Mouse (Mus musculus) spleen, embryonic (tissue): ENCODE measurements around the gene Rps21.

ENCODE experiments used
- CTCF ChIA-PET: fragments of 350-600 bp; sonication (Branson Sonifier 250); formaldehyde crosslinking; loops from one replicate; lab custom pipeline; 2022; lab: Charles Lee

The Rps21 gene

DNA sequence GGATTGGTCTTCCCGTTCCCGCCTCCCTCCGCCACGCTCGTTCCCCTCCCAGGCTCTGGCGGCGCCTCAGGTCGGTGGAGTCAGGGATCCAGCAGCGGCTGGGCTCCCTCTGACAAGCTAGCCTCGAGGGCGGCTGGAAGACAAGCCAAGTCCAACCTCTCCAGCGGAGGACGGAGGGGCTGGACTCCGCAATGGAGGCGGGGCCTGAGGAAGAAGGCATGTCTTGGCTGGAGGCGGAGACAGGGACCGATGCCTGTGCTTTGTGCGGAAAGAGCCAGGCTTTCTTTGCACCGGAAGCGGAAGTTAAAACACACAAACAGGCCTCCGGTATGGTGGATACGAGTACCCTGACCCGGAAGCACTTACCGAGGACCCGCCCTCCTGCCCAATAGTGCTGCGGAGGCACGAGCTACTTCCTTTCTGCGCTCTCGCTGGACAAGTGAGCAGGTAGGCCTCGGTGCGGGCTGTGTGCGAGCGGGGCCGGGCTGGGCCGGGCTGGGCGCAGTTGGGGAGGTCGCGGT, at the start of gene Rps21:
Gene Rps21 (plus strand): TSS at position 377 of the 521 bp plus-strand sequence.
- CTCF ChIA-PET: interaction anchor here (0.7 kb wide), 1 partner anchor 7 kb away, joined by 6 read pairs; no protein-coding TSS in a partner anchor

DNA sequence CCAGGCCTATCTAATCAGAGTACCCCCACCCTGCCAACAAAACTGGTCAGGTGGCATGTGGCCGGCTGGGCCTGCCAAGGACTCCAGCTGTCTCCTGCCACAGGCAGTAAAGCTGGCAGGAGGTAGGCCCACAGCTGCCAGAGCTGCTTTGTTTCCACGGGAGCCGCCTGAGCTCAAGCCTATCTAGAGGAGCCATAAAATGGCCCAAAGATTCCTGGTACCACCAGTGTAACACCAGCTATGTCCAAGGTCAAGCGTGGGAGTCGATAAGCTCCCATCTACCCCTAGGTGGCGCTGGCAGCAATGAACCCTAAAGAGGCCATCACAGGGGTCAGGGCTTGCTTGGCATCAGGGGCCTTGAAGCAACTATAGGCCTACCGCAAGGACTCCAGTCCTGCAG, 49.3 kb upstream of the Rps21 start:
- CTCF ChIA-PET: no interaction called here

DNA sequence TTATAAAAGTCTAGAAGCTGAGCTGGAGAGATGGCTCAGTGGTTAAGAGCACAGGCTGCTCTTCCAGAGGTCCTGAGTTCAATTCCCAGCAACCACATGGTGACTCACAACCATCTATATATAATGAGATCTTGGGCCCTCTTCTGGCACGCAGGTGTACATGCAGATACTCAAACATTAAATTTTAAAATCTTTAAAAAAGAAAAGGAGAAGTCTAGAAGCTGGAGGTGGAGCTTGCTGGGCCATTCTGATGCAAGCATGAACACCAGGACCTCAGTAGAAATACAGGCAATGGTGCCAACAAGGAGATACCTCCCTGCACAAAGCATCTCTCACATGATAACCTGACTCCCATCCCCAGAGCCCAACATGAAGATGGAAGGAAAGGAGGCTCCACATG, 48.2 kb upstream of the Rps21 start:
- CTCF ChIA-PET: no interaction called here

DNA sequence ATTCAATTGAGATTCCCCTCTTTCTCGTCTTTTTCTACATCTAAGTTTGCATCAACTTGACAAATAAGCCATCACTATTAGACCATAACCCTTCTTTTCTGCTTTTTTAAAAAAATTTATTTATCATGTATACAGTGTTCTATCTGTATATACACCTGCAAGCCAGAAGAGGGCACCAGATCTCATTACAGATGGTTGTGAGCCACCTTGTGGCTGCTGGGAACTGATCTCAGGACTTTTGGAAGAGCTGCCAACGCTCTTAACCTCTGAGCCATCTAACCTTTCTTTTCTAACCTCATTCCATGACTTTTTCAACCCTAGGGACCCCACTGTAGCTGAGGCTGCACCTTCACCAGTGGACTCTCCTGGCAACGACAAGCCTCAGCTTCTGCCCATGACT, 44.9 kb upstream of the Rps21 start:
- CTCF ChIA-PET: no interaction called here

DNA sequence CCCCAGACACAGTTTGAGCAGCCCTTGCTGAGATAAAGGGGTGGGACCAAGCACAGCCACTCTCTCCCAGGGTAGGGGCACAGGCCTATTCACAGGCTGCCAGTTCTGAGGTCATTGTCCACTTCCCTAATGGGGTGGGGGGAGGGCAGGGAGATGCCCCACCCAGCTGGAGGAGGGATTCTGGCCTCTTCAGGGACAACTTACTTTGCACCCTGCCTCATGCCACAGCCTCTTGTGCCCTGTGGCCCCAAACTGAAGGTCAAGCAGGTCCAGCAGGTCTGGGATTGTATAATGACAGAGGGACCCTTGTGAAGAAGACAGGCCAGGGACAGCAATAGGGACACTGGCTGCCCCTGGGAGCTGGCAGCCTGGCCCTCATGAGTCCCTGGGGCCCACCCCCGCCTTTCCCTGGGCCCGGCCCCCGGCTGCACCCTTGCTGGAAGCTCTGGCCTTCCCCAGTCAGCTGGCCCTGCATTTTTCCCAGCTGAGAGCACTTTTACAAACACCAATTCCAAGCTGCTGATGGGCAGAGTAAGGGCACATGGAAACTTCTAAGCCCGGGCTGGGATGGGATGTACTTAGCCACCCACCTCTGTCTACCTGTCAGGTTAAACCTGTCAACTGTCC, 42.7 kb upstream of the Rps21 start:
- CTCF ChIA-PET: no interaction called here

DNA sequence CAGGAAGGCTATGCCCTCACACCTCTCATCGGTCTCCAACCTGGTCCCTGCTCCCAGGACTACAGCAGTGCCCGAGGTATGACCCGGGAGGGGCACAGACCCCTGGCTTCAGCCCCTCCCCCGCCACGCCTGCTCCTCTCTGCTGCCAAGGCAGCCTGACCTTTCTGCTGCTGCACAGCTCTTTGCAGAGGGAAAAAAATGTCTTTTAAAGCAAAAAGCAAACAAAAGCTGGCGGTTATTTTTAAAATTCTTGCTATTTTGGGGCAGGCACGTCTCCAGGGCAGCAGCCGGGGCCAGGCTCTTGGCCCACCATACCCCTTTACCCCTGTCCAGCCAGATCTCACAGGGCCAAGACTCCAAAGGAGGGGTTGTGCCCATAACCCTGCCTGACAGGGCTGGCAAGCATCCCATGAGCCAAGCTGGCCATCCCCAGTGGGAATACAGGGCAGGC, 42.1 kb upstream of the Rps21 start:
- CTCF ChIA-PET: no interaction called here

DNA sequence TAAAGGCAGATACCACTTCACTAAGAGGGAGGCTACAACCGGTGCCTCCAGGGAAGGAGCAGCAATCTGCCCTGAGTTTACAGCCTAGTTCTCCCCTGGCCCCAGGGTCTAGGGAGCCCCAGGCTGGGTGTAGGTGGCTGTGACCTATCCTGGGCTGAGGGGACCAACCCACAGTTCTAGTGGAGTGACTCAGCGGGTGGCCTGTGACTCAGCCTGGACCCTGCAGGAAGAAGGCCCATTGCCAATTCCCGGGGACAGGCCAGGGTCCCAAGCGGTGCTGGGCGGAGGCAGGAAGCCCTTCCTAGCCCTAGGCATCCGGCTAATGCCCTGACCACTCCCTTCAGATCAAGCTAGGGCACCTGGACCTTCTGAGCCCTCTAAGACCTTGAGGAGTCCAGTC, 41.2 kb upstream of the Rps21 start:
- CTCF ChIA-PET: no interaction called here

DNA sequence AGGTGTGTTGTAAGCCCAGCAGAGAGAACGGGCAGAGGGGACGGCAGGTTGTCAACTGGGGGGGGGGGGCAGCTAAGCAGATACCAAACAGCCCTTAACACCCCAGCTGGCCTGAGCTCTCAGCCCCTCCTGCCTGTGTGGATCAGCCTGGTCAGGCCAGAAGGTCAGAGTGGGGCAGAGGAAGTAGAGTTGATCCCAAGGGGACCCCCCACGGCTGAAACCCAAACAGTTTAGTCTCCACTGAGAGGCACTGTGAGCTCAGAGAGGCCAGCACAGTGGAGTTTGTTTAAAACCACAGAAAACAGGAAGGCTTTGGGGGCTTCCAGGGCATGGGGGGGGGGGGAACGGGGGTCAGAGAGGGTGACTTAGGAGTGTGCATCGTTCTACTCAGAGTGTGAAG, 40.3 kb upstream of the Rps21 start:
- CTCF ChIA-PET: no interaction called here

DNA sequence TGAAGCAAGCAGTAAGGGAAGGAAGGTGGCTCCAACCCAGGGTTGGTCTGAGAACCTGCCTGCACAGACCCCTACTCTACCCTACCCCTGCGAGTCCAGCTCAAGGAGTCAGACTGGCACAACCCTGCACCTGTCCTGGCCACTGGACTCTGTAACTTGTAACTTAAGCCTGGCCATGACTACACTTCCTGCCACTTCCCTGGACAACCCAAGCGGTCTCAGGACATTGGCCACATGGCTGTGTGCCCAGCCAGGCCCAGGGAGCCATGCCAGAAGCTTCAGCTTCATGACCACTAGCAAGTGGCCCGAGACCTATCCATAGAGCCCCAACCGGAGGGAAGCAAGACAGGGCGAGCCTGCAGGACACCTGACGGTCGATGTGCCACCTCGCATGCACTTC, 39.6 kb upstream of the Rps21 start:
- CTCF ChIA-PET: no interaction called here

DNA sequence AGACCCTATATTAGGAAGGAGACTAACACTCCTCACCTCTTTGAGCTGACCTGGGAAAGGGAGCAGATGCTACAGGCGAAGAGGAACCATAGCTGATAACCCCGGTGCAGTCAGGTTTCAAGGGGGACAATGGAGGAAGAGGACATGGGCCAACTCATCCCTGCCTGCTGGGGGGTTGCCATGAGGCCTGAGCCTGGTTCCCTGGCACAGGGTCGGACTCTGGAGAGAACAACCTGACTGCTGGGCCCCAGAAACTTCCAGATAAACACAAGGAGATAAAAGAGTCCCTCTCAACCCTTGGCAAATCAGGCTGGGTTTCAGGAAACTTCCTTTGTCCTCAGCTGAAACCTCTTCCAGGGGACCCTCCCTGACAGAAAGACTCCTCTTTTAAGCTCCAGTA, 38.9 kb upstream of the Rps21 start:
- CTCF ChIA-PET: no interaction called here

DNA sequence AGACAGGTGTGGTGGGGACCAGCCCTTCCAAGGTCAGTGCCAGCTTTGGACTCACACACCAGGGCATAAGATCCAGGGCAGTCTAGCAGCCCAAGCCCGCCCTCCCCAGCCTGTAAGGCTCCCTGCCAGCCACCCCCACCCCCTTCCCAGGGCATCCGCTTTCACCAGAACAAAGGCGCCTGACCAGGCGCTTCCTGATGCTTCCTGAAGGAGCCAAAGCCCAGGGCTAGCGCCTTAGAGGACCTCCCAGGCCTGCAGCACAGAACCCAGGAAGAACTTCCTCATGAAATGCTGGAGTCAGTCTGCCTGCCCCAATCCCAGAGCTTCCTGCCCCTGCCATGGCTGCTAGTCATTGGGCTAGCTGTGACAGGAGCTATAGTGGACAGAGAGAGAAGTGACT, 38.5 kb upstream of the Rps21 start:
- CTCF ChIA-PET: no interaction called here

DNA sequence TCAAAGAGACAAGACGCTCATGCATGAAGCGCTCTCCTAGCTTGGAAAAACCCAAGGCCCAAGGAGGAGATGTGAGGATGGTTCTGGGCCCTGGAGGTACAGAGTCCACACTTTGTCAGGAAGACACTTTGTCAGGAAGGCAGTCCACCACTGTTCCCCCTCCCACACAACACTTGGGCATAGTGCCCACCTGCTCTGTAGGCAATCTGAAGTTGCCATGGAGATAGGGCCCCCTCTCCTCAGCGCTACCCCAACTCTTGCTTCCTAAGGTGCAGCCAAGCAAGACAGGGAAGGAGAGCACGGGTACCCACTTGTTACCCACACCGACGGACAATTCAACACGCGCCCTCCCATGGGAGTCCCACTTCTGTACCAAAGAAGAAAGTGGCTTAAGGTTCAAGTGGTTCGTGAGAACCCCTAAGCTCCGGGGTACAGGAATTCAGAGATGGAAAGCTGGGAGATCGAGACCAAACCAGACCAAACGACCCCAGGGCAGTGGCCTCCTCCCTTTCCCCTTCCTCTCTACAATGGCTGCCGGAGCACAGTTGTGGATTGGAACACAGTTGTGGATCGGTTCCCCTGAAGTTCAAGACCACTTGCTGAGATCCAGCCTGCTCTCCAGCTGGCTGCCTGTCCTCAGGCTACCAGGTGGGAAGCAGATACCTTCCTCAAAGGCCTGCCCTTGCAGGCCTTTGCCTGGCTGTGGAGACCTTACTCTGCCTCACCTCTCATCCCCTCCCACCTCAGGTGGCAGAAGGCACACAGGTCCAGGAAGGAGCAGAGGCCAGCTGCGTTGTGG, 37.8 kb upstream of the Rps21 start:
- CTCF ChIA-PET: no interaction called here

DNA sequence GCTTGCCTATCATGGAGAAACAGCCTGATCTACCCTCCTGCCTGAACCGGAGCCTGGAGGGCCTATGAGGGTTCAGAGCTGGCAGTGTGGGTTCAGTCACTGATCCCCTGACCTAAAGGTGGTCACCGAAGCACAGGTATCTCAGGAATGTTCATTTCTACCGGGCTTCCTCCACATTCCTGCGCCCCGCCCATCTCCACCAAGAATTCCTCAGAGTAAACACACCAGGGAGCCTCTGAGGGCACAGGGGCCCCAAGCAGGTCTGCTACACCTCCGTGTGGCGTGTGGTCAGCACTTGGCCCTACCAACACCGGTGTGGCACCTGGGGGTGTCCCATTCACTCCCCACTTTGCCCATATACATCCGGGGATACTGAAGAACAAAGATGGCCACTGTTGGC, 37.0 kb upstream of the Rps21 start:
- CTCF ChIA-PET: no interaction called here

DNA sequence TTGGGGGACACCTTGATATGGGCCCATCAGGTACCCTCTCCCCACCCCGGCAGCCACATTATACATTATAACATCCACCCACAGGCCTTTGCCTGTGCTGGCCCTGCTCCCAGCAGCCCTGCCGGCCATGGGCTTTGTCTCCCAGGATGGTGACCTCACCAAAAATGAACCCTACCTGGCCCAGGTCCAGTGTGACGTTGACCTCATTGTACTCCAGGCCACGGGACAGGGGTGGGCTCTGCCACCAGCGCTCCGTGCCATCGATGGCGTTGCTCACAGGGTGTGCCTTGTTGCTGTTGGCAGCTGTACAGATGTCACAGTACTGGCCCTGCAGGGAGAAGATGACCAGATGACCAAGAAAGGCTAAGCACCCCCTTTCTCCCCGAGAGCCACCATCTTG, 36.1 kb upstream of the Rps21 start:
- CTCF ChIA-PET: no interaction called here

DNA sequence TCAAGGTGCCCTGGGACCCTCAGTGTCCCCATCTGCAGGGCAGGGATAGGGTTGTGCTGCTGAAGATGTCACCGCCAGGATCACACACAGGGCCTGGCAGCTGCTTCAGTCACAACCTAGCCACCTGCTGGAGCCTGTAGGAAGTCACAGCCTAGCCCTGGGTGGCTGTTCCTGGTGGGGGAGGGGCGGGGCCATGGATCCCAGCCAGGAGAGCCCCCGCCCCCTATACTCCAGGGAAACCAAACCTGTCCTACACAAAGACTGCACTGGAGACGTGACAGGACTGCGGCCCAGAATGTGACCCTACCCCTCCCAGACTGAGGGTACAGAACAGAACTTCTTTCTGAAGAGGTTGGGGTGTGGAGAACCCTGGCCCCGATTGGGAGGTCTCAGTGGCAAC, 34.9 kb upstream of the Rps21 start:
- CTCF ChIA-PET: no interaction called here

DNA sequence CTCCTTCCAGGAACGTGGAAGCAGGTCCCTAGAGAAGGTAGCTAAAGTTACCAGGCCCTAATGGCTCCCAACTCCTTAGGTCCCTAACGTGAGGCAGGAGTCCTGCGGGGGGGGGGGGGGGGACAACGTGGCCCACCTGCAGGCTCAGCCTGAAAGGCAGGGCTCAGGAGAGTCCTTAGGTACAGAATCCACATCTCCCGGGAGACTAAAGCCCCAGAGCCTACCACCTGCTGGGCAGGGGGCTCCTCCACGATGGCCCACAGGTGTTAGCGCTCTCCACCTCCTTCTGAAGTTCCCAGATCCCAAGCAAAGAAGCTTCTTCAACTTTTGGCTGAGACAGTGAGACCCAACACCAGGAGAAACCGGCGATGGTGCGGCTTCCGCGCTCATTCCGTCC, 32.5 kb upstream of the Rps21 start:
- CTCF ChIA-PET: no interaction called here

DNA sequence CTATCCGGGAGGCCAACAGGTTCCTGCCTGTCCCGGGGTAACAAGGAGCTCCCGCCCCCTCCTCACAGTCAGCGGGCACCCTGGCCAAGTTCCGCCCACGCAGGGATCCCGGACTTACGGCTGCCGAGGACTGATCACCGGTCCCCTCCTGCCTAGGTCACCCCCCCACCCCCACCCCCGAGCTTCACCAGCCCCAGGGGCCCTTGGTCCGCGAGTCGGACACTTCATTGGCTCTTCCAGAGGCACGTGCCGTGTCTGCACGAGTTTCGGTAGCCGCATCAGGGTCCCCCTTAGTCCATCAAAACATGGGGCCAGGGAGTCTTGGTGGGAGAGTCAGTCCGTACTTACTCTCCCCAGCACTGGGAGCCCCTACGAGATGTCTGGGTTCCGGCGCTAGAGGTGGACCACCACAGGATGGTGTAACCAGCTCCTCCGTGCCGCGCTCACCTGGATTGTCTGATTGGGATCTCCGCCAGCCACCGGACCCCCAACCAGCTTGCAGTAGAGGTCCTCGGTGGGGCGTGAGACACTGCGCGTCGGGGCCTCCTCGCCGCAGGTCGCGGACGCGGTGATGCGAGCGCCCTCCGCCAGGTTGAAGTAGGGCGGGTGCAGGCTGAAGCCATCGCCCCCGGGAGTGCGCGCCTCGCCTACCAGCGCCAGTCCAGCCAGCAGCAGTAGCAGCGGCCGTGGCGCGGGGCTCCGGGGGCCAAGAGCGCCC, 32.0 kb upstream of the Rps21 start:
- CTCF ChIA-PET: no interaction called here

DNA sequence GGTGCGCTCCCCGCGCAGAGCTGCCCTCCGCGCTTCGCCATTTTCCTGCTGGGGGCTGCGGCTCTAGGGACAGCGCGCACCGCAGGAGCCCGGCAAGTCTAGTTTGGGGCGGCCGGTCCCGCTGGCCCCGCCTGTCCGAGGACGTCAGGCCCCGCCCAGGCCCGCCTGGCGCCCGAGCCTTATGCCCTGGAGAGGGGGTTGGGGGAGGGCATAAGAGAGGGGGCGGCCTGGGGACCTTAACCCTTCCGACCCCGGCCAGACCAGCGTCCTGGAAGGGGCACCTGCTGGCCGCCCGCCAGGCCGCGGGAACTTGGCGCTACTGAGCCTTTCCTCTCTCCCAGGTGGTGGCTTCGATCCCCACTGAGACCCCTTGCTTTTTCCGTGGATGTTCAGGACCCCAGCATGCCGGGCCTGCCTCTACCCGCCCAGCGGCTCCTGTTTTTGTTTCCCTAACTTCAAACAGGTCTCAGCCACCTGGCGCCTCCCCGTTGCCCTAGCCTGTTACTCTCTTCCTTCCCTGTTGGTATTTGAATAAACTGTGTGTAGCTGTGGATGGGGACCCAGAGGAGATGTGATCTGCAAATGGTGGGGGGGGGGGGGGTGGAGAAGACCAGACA, 31.3 kb upstream of the Rps21 start, which contains the start of gene Lama5:
Gene Lama5 (minus strand): TSS at position 98 of the 617 bp plus-strand sequence.
- CTCF ChIA-PET: no interaction called here

DNA sequence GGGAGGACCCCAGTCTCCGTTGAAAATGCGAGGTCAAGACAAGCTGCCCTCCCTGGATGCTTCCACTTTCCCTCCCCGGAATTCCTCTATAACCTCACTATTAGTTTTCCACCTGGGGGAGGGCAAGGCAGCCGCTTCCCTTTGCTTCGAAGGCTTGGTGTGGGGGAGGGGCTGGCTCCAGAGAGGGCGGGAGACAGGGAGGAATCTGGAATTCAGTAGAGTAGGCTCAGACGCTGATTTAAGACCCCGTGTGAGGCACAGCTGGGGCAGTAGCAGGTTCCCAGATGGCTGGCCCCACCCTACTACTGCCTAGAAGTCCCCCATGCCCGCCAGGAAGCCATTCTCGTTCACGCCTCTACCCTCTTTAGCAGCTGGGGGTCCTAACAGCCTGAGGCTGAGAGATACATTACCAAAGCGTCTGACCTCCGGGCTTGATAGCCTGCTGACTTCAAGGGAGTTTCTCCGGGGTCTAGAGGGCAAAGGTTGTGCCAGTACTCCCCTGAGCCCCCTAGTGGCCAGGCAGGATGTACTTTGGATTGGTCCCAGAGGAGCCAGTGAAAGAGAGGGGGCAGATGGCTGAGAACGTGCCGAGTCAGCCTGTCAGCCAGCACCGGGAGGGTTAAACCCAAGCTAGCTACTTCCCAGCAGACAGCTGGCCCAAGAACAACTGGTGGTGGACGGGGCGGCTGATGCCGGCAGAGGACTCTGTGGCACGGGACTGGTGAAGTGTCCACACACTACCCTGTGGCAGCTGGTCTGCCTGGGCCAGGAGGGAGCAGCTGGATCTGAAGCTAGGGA, 29.7 kb upstream of the Rps21 start:
- CTCF ChIA-PET: no interaction called here

DNA sequence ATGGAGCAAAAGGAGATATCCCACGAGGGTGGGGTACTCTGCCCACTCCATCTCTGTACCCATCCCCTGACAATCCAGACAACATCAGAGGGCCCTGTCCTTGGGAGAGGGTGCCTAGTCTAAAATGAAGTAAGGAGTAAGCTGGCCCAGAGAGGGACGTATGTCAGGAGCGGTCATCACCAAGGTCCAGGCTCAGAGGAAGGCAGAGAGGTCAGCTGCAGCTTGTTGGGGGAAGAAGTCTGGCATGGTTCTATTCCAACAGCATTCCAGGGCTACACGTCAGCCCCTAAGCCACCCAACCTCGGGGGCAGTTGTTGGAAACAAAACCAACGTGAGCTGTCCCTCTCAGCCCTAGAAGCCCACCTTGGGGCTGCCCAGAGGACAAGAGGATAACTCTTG, 29.1 kb upstream of the Rps21 start:
- CTCF ChIA-PET: no interaction called here

DNA sequence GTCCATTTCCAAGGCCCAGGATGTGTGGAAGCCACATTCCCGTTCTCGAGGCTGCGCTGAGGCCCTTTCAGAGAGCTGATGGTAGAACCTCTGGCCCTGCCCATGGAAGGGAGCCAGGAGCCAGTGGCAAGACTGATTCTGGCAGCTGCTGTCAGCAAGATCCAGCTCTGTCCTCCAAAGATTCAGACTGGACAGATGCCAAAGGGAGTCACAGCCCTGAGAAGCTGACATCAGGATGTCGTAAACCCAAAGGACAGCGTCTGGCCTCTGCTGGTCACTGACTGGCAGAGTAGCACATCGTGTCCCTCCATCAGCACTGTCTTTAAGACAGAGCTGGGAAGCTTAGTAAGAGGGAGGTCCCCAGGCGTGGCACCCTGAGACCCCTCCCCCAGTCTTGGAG, 28.6 kb upstream of the Rps21 start:
- CTCF ChIA-PET: no interaction called here
